Mouse (Mus musculus) retina, embryonic 14.5 days (tissue): ENCODE data around the gene Pik3r1.

Source experiments
- DNase-seq: peaks from one replicate; pipeline ENCODE4 v3.0.0-alpha.2; 2015; ENCODE audit warnings: low spot score

Gene Pik3r1

GRCm38 (mm10) chr13:101767013-101767808 is 806 bp downstream of the Pik3r1 start:
- peak; percentile 63 for DNase-seq

- no peak for DNase-seq
Observed at GRCm38 (mm10) chr13:101766605-101767012, 1.4 kb downstream of the Pik3r1 start.

- no peak for DNase-seq
Observed at GRCm38 (mm10) chr13:101765976-101766375, 2.0 kb downstream of the Pik3r1 start.

- DNase-seq, result no peak
Observed at GRCm38 (mm10) chr13:101764111-101764510, 3.9 kb downstream of the Pik3r1 start.

- no peak for DNase-seq
Observed at GRCm38 (mm10) chr13:101763676-101764075, 4.3 kb downstream of the Pik3r1 start.

- no peak for DNase-seq
Observed at GRCm38 (mm10) chr13:101763149-101763548, 4.9 kb downstream of the Pik3r1 start.

- DNase-seq, result no peak
Observed at GRCm38 (mm10) chr13:101761617-101762016, 6.4 kb downstream of the Pik3r1 start.

- no peak for DNase-seq
Observed at GRCm38 (mm10) chr13:101760953-101761352, 7.1 kb downstream of the Pik3r1 start.

GRCm38 (mm10) chr13:101760001-101760687 is 7.9 kb downstream of the Pik3r1 start:
- no peak for DNase-seq

GRCm38 (mm10) chr13:101759281-101759871 is 8.6 kb downstream of the Pik3r1 start:
- no peak for DNase-seq

- DNase-seq, result no peak
Observed at GRCm38 (mm10) chr13:101757801-101758422, 10.1 kb downstream of the Pik3r1 start.

GRCm38 (mm10) chr13:101755228-101755627 is 12.8 kb downstream of the Pik3r1 start:
- no peak for DNase-seq

- DNase-seq, result no peak
Observed at GRCm38 (mm10) chr13:101753639-101754038, 14.4 kb downstream of the Pik3r1 start.

GRCm38 (mm10) chr13:101751816-101752215 is 16.2 kb downstream of the Pik3r1 start:
- no peak for DNase-seq

- no peak for DNase-seq
Observed at GRCm38 (mm10) chr13:101746012-101746595, 21.9 kb downstream of the Pik3r1 start.

GRCm38 (mm10) chr13:101744943-101745342 is 23.1 kb downstream of the Pik3r1 start:
- DNase-seq, result no peak

- no peak for DNase-seq
Observed at GRCm38 (mm10) chr13:101744053-101744452, 24.0 kb downstream of the Pik3r1 start.

- no peak for DNase-seq
Observed at GRCm38 (mm10) chr13:101743247-101743646, 24.8 kb downstream of the Pik3r1 start.

- no peak for DNase-seq
Observed at GRCm38 (mm10) chr13:101742596-101742995, 25.4 kb downstream of the Pik3r1 start.

- DNase-seq, result no peak
Observed at GRCm38 (mm10) chr13:101741530-101742309, 26.3 kb downstream of the Pik3r1 start.

- DNase-seq, result no peak
Observed at GRCm38 (mm10) chr13:101739732-101740381, 28.2 kb downstream of the Pik3r1 start.
